Mouse (Mus musculus) R1 (cell line): ENCODE measurements around the gene Ephx1.

ENCODE experiments used
- DNase-seq: peaks from one replicate; pipeline ENCODE4 v3.0.0-alpha.2; 2018; ENCODE audit warnings: low read depth, low spot score

The Ephx1 gene

DNA sequence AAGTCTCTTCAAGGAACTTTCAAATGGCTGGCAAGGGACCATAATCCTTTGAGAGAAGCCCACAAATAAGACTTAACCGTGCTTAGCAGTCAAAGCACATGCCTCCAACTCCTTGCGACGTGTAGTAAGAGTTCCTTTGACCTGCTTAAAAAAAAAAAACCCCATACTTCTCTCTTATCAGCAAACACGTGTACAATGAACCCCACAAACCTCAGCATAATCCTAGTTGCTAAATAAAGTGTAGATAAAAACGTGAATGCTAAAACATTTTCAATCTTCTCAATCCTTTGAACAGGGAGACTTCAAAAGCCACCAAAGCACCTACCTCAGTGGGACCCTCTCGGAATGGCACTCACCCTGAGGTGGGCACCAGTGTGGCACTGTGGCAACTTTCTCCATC is 7.3 kb downstream of the Ephx1 start:
- no peak for DNase-seq

DNA sequence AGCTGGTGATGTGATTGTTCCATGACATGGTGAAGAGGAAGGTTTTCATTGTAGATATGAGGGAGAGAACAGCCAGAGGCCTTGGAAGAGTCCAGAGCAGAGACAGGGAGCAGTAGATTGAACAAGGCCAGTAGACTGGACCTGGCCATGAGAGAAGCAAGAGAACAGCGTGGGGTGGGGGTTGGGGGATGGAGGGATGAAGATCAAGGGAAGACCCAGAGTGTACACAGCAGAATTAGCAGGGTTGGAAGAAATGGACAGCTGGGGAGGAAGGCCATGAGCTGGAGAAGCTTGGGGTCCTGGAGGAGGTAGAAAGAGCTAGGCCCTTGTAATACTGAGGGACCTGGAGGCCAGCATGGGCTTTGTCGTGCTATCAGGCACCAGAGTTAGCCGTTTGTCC is 8.3 kb downstream of the Ephx1 start:
- no peak for DNase-seq

DNA sequence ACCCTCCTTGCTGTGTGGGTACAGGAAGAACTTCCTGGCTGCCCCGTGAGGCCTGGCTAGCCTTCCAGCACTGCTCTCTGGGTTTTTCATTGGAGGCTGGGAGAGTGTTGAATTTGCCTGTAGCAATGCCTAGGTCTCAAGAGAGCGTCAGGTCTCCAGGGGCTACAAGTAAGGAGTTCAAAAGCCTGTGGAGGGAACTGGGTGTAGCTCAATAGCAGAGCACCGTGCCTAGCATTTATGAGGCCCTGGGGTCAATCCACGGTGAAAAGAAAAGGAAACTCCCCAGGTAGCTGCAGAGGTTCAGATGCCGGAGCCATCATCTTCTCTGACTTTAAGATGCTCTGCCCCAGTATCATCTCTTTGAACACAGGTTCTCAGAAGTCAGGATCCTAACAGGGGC is 9.1 kb downstream of the Ephx1 start:
- DNase-seq, result no peak

DNA sequence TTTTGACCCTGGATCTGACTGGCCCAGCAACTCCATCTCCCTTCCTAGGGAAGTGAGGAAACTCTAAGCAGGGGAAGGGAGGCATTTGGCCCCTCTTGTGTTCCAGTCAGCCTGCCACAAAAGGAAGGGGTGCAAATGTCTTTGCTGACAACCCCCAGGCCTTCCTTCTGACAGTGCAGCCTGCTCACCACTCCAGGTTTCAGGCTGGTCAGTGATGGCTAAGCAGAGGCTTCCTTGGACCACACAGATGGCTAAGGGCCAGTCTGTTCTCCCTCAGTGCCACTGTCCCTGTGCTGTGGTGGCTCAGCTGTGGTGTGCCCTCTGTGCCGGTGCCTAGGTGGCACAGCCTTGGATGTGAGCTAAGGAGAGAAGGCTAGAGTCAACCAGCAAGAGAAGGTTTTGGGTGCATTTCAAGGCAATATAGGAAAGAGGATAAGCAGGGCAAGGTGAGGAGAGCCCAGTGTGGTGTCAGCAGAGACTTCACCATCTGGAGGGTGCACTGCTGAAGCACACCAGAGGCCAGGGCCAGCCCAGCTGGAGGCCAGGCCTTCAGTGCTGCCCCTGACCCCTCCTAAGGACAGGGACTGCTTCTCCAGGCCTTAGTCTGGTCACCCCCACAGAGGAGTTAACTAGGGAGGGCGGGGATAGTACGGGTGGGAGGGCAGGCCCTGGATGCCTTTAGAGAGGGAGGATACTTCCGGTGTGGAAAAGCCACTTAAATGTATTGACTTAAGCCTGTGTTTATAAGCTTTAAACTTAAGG is 10.4 kb downstream of the Ephx1 start:
- DNase-seq, result no peak

DNA sequence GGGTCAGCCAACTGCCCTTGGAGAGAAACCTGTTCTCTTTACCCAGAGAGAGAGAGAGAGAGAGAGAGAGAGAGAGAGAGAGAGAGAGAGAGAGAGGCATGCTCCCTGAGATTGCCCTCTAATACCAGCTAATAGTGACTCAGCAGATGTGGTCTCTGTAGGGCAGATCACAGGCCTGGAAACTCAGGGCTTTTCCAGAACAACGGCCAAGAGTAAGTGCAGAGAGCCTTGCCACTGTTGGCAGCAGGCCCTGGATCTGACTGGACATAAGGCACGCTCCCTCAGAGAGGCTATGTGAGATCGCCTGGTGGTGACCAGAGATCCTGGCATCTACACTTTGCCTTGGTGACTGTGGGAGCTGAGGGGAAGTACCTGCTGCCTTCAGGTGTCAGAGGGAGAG is 10.9 kb downstream of the Ephx1 start:
- DNase-seq, result no peak

DNA sequence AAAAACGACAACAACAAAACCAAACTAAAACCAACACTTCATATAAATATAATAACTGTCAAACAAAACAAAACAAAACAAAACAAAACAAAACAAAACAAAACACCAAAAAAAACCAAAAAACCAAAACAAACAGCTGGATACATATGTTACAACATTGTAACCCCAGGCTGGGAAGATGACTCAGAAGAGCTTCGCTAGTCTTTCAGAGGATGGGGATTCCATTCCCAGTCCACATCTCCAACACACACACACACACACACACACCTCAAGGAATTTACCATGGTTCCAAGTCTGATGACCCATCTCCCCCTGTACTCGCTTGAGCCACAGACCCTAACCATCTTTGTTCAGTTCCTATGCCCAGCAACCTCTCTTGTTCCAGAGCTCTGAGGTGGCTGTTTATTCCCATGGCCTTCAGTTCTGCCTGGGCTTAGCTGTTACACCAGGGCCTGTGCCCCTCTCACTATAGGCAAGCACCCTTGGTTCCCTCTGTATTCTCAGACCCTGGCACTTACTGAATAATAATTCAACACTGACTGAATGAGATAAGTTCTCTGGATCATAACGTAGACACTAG is 11.6 kb downstream of the Ephx1 start:
- DNase-seq, result no peak

DNA sequence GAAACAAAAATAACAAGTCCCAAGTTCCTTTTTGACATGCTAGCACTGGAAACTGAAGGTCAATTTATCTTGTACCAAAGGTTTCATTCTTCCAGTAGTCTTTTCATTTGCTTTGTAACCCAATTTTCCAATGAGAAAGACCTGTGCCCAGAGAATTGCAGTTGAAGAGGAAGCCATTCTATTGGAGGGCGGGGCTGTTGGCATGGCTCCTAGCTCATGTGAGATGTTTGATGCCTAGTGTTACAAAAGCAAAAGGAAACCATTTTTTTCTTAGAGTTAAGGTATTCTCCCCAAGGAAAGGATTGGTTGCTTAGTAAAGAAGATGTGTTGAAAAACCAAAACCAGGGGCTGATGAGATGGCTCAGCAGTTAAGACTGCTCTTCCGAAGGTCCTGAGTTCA is 12.4 kb downstream of the Ephx1 start:
- DNase-seq, result no peak

DNA sequence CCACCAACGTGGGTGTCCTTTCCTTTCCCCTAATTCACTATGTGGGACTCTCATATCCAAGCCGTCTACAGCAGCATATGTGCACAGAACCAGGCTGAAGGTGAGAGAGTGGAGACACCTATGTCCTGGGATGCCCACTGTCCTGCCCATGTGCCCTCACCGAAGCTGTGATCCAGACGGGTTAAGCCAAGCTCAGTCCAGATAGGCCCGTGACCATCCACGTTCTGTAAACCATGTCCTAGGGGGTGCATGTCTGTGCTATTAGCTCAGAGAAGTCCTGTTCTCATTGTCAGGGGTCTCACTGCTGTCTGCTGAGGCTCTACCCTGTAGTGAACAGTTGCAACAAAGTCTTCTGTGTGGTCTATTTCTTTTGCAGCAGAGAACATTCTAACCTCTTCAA is 12.9 kb downstream of the Ephx1 start:
- DNase-seq, result no peak

DNA sequence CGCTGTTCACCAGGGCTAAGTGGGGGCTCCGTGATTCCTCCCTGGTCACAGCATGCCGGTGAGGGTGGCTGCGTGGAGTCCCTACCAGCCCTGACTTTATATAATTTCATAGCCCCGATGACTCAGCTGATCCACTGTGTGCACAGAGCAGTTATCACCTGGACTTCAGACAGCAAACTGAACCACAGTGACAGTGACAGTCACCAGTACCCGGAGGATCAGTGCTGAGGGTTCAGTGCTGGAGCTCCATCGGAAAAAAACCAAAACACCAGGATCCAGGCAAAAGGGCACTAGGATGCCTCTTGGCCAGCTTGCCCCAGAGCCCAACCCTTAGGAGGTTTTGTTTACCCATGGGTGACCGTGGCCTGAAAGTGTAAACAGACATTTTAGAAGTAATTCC is 15.4 kb downstream of the Ephx1 start:
- DNase-seq, result no peak

DNA sequence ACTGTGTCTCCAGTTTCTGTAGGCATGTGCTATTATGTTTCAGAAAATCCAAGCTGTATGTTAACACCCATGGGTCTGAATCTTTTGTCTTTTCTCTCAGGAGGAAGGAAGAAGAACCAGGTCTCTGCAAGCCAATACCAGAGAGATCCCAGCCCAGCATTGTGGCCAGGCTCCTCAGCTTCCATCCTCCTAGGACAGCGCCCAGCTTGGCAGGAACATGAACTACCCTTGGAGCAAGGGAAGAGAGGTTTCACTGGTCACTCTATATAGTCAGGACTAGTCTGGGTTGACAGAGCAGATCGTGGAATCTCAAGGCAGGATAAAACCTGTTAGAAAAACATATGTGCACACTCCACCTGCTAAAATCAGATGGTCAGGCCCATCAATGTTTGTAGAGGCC is 16.9 kb downstream of the Ephx1 start:
- DNase-seq, result no peak

DNA sequence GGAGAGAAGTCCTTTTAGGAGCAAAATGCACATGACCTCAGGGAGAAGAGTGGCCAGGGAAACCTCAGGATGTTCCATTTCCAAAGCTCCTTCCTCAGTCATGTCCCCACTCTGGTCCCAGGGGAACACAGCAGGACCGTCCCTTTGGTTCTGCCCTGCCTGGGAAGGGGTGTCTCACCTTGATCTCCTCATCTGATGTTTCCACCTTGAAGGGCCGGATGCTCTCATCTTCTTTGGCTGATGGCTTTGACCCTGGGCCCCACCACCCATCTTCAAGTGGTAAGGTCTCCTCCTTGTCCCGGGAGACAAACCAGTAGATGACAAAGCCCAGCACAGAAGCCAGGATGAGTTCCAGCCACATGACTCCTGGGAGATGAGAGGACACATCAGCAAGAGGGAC is 19.1 kb downstream of the Ephx1 start:
- DNase-seq, result no peak

DNA sequence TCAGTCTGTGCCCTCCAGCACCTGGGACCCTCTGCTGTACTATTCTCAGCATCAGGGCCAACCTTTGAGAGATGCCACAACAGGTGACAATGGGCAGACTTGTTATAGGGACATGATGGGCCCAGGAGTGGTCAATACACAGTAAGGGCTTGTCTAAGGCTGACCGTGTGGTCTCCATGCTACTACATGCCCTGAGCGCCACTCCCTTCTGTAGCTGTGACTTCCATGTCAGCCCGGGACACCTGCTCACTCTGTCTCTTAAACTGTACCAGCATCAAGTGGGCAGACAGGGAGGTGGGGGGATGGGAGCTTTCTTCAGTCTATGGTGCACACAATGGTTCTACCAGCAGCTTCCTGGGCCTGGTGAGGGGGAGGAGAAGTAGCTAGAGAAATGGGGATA is 19.5 kb downstream of the Ephx1 start:
- DNase-seq, result no peak

DNA sequence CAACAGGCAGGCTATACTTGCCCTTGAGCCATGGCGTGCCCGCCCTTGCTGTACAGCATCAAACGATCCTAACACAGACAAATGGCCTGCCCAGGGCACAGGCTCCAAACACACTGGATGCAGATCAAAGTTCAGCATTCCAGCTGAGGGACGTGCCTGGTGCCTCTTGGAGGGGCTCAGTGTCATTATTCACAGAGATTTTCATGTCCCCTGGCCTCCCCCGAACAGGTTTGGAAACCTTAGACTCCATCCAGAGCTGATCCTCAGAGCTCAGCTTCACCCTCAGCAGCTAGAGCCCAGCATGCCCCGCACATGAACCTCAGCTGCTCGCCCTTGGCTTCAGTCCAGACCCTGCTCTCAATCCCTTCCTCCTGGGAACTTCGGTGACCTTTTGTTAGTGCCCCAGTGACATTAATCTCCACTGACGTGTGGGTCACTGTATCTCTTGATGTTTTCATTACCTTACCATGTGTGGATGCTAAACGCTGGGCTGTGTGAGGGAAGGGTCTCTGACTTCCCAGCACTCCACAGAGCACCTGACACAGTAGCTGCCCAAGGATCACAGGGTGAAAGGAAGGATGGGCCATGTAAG is 20.1 kb downstream of the Ephx1 start:
- DNase-seq, result no peak

DNA sequence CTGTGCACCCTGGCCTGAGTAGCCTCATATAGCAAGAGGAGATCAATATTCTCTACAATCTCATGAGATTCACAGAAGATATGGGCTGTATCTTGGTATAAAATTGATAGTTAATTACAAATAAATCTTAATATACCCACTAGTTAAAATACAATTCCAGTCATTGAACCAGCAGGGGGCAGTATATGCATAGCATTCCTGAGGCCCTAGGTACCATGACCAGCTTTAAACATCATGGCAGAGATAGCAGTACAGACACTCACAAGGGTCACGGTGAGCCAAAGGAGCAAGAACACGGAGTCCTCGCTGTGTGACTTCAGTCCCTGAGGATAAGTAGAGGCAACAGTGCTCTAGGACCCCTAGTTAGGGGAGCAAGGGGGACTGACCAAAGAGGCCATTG is 28.6 kb downstream of the Ephx1 start:
- DNase-seq, result peak; percentile 54

DNA sequence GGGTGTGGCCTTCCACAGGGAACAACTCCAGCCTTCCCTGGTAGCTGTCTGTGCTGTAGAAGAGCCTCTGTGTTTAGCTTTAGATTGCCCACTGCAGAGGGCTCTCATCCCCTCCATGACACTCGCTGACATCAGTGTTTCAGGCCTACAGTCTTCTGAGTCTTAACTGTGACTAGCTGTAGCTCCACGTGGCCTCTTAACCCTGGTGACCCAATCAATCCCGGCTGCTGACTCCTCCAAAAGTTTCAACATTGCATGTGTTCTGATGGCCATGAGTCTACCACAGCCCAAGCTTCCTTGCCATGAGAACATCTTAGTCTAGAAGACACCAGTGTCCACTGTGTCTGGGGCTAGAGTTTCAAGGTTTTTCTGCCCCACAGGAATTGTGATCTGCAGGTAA is 30.0 kb downstream of the Ephx1 start:
- DNase-seq, result no peak

DNA sequence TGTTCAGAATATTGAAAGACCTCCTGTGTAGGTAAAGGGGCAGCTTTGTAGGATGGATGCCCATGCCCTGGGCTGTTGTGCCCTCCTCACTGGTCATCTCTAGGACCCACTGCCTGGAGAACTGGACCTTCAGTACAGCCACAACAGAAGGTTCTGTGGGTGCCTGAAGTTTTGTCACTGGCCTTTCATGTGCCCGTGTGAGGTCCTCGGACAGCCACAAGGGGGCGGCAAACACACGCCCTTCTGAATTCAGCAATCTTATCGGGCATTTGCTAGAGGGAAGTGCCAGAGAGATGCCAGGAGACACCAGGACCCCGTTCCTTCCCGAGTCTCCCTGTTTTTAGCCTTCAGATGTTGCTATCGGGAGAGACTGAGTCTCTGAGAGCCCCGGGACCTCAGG is 32.9 kb downstream of the Ephx1 start:
- peak; percentile 76 for DNase-seq

DNA sequence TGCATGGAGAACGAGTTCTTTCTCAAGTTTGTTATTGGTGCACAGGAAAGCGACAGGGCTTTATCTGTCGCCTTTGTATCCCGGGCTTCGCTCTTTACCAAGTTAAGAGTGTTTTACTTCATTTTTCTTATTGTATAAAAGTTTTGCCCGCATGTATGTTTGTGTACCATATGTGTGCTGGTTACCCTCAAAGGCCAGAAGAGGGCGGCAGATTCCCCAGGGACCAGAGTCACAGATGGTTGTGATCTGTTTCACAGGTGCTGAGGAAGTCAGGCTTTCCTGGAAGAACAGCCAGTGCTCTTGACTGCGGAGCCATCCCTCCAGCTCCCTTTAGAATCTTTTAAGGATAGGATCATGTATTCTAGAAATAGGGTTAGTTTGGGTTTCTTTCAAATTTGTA is 34.0 kb downstream of the Ephx1 start:
- peak; percentile 72 for DNase-seq

DNA sequence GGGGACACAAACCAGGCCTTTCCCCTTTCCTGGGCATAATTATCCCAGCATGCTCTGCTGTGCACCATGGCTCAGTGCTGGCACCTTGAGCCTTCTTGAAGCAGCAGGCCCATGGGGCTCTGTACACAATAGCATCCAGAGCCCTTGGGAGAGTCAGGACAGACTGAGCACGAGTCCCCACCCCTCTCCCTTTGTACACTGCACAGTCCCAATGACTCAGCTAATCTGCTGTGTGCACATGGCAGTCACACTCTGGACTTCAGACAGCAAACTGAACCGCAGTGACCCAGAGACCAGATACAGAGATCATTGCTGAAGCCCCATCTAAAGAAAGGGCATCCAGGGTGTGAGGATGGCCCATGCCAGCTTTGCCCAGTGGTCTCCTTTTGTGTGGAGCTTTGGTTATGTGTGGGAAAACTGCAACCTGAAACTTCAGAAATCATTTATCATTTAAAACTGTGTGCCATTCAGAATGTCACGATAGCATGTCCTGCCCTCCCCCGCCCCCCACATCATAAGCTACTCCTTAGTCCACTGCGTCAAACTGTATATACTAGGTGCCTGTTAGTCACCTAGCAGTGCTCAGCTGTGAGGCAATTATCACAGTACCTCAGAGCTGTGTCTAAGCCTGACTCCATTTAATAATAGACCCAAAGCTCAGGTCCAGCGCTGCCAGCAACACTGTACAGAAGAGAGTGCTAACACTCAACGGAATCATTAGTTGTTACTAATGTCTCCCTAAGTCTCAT is 39.2 kb downstream of the Ephx1 start:
- DNase-seq, result peak; percentile 42

DNA sequence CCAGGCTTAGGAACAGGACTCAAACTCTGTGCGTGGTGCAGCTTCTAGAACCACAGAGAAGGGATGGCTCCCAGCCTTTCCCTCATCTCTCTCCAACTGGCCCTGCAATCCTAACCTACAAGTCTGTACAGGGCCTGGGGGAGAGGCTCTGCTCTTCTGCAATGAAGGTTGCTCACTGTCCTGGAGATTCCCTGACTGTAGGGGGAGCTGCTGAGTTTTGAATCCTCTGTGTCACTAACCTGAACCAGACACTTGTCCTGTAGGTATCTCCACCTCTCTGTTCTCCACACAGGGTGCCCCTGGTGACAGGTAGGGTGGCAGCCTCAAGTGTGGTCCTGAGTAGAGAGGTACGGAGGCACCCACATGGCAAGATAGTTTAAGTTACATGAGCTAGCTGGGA is 40.2 kb downstream of the Ephx1 start:
- DNase-seq, result peak; percentile 76

DNA sequence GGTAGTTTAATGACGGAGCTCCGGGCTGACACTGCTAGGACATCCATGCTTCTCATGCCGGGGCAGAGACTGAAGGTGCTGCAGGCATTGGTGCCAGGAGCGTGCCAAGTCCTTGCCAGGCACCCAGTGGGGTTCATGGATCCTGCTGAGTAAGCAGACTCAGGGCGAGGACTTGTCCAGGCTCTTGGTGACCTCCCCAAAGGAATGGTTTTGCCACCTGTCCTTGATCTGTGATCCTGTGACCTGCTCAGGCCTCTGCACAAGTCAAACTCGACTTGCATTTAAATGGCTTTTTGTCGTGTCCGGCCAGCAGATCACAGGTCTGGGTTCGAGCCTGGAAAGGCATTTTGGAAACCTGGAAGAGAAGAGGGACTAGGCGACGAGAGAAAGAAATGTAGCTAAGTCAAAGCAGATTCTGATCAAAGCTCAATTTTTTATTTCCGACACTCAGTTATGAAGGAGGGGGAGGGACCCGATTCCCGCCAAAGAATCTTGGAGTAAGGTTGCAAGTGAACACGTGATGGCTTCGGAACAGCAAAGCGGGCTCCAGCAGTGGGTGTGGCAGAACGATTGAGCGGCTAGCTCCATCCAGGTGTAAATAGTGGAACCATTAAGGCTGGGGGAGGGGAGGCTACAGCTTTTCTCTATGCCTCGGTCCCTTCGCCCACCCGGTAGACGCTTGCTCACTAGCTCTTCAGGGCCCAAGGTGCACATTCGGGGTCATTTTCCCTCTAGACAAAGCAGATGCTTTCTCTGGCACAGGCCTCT is 41.0 kb downstream of the Ephx1 start:
- DNase-seq, result peak; percentile 64

DNA sequence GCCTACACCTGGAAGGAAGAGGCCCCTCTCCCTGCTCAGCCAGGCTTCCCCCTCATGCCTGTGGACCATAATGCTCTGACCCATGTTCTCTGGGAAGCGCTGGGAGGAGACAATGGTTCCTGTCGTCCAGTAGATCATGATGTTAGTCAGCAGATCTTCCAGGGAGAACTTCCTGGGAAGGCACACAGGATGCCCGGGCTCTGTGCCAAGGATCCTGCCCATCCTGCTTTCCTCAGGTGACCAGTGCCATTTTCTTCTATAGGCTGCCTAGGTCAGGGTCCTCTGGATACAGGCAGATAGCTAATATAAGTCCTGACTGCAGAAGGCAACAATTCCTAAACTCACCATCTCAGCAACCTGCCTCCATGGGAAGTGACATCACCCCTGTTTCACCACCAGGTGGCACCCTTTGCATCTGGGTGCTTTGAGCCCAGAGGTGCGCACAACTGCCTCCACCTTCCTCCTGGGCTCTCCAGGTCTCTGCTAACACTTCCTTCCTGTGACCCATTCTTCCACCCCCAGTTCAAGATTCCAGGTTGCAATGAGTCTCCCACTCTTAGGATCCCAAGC is 44.5 kb downstream of the Ephx1 start:
- peak; percentile 78 for DNase-seq
